Mouse (Mus musculus): Measurements from ENCODE around the gene Tmed2. TPM values are rescaled to one million over a fixed set of nuclear protein-coding genes. Genes with fewer than 3 reads are reported as not detected.

The Tmed2 gene
- polyA plus RNA-seq, 1 experiment from 2014 or later = 649 TPM

GRCm38 (mm10) chr5:124500573-124500972 lies 39.9 kb upstream of the Tmed2 start:
- WGBS = 92% methylated on average over 3 of the region's 3 CpGs
- Histone ChIP-seq H3K4me3 (ENCODE audit: low read length) (no peak overlapping the region), H3K36me3 (ENCODE audit: control insufficient read depth, insufficient read depth, low read length) (peaks cover 7% of the 10 kb centered on the region; the same call in 1 of the 2 replicates), H3K4me2 (ENCODE audit: low read depth, low read length) (no peak overlapping the region), H3K27me3 (replicated peaks; ENCODE audit: control insufficient read depth, insufficient read depth, low read length) (no peaks in the 10 kb centered on the region), H3K9me3 (ENCODE audit: control insufficient read depth, low read length) (no peaks in the 10 kb centered on the region), H3K4me1 (ENCODE audit: control insufficient read depth, insufficient read depth, low read length) (peaks cover 2% of the 10 kb centered on the region; the same call in 1 of the 2 replicates), H3K9ac (ENCODE audit: low read depth, low read length) (no peak overlapping the region), H3K27ac (ENCODE audit: low read length) (no peak overlapping the region)
- no peak for ATAC-seq

DNA sequence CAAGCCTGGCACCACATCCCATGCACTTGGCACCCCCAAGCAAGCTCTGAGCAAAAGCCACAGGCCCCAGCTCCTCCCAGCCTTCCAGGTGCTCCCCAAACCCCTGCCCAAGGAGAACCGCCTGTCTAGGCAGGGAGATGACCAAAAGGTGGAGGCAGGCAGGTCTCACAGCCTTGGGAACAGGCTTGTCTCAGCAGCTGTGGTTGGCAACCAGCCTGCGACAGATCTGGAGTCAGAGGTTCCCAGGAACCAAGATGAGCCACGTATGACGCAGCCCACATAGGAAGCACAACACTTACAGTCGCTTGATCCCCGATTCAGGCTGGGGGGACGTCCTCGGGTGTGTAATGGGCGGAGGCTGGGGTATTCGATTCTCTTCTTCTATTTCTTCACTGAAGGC lies 39.0 kb upstream of the Tmed2 start:
- H3K4me2 ChIP-seq (ENCODE audit: low read depth, low read length) = no peak overlapping the region
- H3K27me3 ChIP-seq (replicated peaks; ENCODE audit: control insufficient read depth, insufficient read depth, low read length) = no peaks in the 10 kb centered on the region
- H3K9me3 ChIP-seq (ENCODE audit: control insufficient read depth, low read length) = no peaks in the 10 kb centered on the region
- no peak overlapping the region for H3K4me3 ChIP-seq (ENCODE audit: low read length)
- H3K9ac ChIP-seq (ENCODE audit: low read depth, low read length) = no peak overlapping the region
- H3K36me3 ChIP-seq (ENCODE audit: control insufficient read depth, insufficient read depth, low read length) = peaks cover 7% of the 10 kb centered on the region; the same call in 1 of the 2 replicates
- peaks cover 8% of the 10 kb centered on the region; the same call in 1 of the 2 replicates for H3K4me1 ChIP-seq (ENCODE audit: control insufficient read depth, insufficient read depth, low read length)
- no peak for ATAC-seq
- no peak overlapping the region for H3K27ac ChIP-seq (ENCODE audit: low read length)
- 91% methylated on average over 10 of the region's 10 CpGs for WGBS

DNA sequence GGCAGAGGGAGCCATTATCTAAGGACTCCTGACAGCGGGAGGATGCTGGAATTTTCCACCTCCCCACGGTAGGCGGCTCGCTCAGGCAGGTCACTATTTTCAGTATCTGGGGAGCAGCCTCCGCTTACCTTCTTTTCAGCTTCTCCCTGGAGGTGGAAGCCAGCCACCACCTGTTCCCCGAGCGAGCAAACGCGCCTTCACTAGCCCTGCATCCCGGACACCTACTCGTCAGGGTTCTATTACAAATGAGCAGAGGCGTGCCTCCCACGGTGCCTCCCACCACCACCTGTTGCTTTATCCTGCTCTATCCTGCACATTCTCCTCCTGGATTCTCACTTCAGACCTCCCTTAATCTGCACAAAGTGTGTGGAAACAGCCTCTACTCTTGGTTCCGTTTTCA lies 36.8 kb upstream of the Tmed2 start:
- Histone ChIP-seq H3K4me1 (ENCODE audit: control insufficient read depth, insufficient read depth, low read length) (peaks cover 11% of the 10 kb centered on the region; the same call in 1 of the 2 replicates), H3K27me3 (replicated peaks; ENCODE audit: control insufficient read depth, insufficient read depth, low read length) (no peaks in the 10 kb centered on the region), H3K27ac (ENCODE audit: low read length) (no peak overlapping the region), H3K9ac (ENCODE audit: low read depth, low read length) (no peak overlapping the region), H3K4me2 (ENCODE audit: low read depth, low read length) (no peak overlapping the region), H3K9me3 (ENCODE audit: control insufficient read depth, low read length) (no peaks in the 10 kb centered on the region), H3K36me3 (ENCODE audit: control insufficient read depth, insufficient read depth, low read length) (0 out of 2 replicates have a peak, but pooled peaks cover 7% of the 10 kb centered on the region), H3K4me3 (ENCODE audit: low read length) (no peak overlapping the region)
- 69% methylated on average over 14 of the region's 14 CpGs for WGBS
- no peak for ATAC-seq

GRCm38 (mm10) chr5:124505235-124505634 lies 35.3 kb upstream of the Tmed2 start:
- 0 out of 2 replicates have a peak, but pooled peaks cover 7% of the 10 kb centered on the region for H3K36me3 ChIP-seq (ENCODE audit: control insufficient read depth, insufficient read depth, low read length)
- H3K9ac ChIP-seq (ENCODE audit: low read depth, low read length) = no peak overlapping the region
- no peak overlapping the region for H3K27ac ChIP-seq (ENCODE audit: low read length)
- H3K4me1 ChIP-seq (ENCODE audit: control insufficient read depth, insufficient read depth, low read length) = peaks cover 15% of the 10 kb centered on the region
- no peak overlapping the region for H3K4me2 ChIP-seq (ENCODE audit: low read depth, low read length)
- no peak overlapping the region for H3K4me3 ChIP-seq (ENCODE audit: low read length)
- no peaks in the 10 kb centered on the region for H3K27me3 ChIP-seq (replicated peaks; ENCODE audit: control insufficient read depth, insufficient read depth, low read length)
- WGBS = 71% methylated on average over 4 of the region's 4 CpGs
- ATAC-seq = peak; percentile 63
- no peaks in the 10 kb centered on the region for H3K9me3 ChIP-seq (ENCODE audit: control insufficient read depth, low read length)

DNA sequence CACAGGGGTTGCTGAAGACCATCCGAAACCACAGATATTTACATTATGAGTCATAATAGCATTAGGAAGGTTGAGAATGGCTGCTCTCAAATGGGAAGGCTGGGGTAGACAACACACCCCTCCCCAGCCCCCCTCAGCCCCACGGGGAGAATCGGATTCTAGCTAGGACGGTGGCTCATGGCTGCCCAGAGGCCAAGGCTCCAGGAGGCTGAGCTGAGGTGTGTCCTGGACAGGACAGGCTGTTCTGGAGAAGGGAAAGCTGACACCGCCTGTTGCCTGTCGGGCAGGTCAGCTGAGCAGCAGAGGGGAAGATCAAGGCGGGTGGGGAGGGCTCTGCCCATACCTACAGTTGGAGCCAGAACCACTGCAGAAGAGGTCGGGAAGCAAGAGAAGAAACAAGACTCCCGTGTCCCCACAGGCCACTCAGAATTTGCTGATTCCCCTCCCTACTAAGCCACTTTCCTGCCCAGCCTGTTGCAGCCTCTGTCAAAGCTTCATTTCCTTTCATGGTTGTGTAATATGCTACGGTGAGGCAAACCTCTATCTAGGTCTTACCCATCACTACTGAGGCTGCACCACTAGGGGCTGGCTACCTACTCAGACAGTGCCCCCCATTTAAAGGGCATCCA lies 33.6 kb upstream of the Tmed2 start:
- Histone ChIP-seq H3K4me1 (ENCODE audit: control insufficient read depth, insufficient read depth, low read length) (peaks cover 15% of the 10 kb centered on the region), H3K9ac (ENCODE audit: low read depth, low read length) (peak overlapping the region; percentile 33; the same call in 1 of the 2 replicates), H3K4me2 (ENCODE audit: low read depth, low read length) (no peak overlapping the region), H3K4me3 (ENCODE audit: low read length) (no peak overlapping the region), H3K27me3 (replicated peaks; ENCODE audit: control insufficient read depth, insufficient read depth, low read length) (no peaks in the 10 kb centered on the region), H3K9me3 (ENCODE audit: control insufficient read depth, low read length) (no peaks in the 10 kb centered on the region), H3K27ac (ENCODE audit: low read length) (no peak overlapping the region), H3K36me3 (ENCODE audit: control insufficient read depth, insufficient read depth, low read length) (0 out of 2 replicates have a peak, but pooled peaks cover 7% of the 10 kb centered on the region)
- 41% methylated on average over 10 of the region's 10 CpGs for WGBS
- ATAC-seq = 0 out of 2 replicates have a peak, but pooled peaks have one; percentile 29

DNA sequence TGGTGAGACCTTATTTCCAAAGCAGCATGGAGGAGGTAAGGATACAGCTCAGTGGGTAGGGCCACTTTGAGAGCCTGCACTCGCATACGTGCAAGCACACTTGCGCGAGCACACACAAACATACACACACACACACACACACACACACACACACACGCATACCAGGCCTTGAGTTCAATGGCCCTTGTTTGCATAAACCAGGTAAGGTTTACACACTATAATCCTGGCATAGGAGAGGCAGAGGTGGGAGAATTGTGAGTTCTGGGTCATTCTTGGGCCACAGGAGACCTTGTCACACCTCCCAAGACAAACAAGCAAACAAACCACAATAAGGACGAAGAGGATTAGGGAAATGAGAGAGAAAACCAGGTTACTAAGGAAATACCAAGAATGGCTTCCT lies 31.3 kb upstream of the Tmed2 start:
- Histone ChIP-seq H3K4me3 (ENCODE audit: low read length) (no peak overlapping the region), H3K9me3 (ENCODE audit: control insufficient read depth, low read length) (no peaks in the 10 kb centered on the region), H3K36me3 (ENCODE audit: control insufficient read depth, insufficient read depth, low read length) (no peaks in the 10 kb centered on the region), H3K27me3 (replicated peaks; ENCODE audit: control insufficient read depth, insufficient read depth, low read length) (no peaks in the 10 kb centered on the region), H3K4me1 (ENCODE audit: control insufficient read depth, insufficient read depth, low read length) (peaks cover 15% of the 10 kb centered on the region), H3K4me2 (ENCODE audit: low read depth, low read length) (no peak overlapping the region), H3K9ac (ENCODE audit: low read depth, low read length) (no peak overlapping the region), H3K27ac (ENCODE audit: low read length) (no peak overlapping the region)
- WGBS = 80% methylated on average over 6 of the region's 6 CpGs
- no peak for ATAC-seq

DNA sequence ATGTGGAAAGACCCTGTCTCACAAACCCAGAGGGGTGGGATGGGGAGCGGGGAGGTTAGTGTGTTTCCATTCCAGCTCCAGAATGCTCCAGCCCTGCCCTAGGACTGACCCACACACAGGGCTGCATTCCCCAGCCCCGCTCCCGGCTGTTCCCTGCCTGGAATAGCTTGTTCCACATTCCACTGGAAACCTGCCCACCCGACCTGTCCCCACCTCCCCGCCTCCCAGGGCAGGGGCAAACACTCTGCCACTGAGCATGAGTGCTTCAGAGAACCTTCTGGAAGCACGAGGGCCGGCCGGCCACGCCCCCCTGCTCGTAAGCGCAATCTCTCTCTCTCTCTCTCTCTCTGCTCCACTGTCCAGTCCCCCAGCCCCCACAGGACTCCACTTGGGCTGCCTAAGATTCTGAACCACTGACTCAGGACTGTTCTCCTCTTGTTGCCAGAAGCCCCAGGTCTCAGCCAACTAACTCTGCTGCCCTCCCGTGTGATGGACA lies 30.7 kb upstream of the Tmed2 start:
- Histone ChIP-seq H3K27ac (ENCODE audit: low read length) (no peak overlapping the region), H3K9ac (ENCODE audit: low read depth, low read length) (no peak overlapping the region), H3K27me3 (replicated peaks; ENCODE audit: control insufficient read depth, insufficient read depth, low read length) (no peaks in the 10 kb centered on the region), H3K4me1 (ENCODE audit: control insufficient read depth, insufficient read depth, low read length) (peaks cover 15% of the 10 kb centered on the region), H3K9me3 (ENCODE audit: control insufficient read depth, low read length) (no peaks in the 10 kb centered on the region), H3K4me2 (ENCODE audit: low read depth, low read length) (no peak overlapping the region), H3K36me3 (ENCODE audit: control insufficient read depth, insufficient read depth, low read length) (no peaks in the 10 kb centered on the region), H3K4me3 (ENCODE audit: low read length) (no peak overlapping the region)
- peak; percentile 26 for ATAC-seq
- 55% methylated on average over 12 of the region's 12 CpGs for WGBS

GRCm38 (mm10) chr5:124510536-124511050 lies 29.9 kb upstream of the Tmed2 start:
- no peak overlapping the region for H3K4me2 ChIP-seq (ENCODE audit: low read depth, low read length)
- no peak for ATAC-seq
- no peaks in the 10 kb centered on the region for H3K27me3 ChIP-seq (replicated peaks; ENCODE audit: control insufficient read depth, insufficient read depth, low read length)
- H3K36me3 ChIP-seq (ENCODE audit: control insufficient read depth, insufficient read depth, low read length) = no peaks in the 10 kb centered on the region
- H3K4me1 ChIP-seq (ENCODE audit: control insufficient read depth, insufficient read depth, low read length) = peaks cover 15% of the 10 kb centered on the region
- no peaks in the 10 kb centered on the region for H3K9me3 ChIP-seq (ENCODE audit: control insufficient read depth, low read length)
- H3K27ac ChIP-seq (ENCODE audit: low read length) = no peak overlapping the region
- WGBS = 94% methylated on average over 10 of the region's 10 CpGs
- H3K4me3 ChIP-seq (ENCODE audit: low read length) = no peak overlapping the region
- no peak overlapping the region for H3K9ac ChIP-seq (ENCODE audit: low read depth, low read length)

- no peaks in the 10 kb centered on the region for H3K27me3 ChIP-seq (replicated peaks; ENCODE audit: control insufficient read depth, insufficient read depth, low read length)
- no peaks in the 10 kb centered on the region for H3K36me3 ChIP-seq (ENCODE audit: control insufficient read depth, insufficient read depth, low read length)
- WGBS = 83% methylated on average over 5 of the region's 5 CpGs
Measured at GRCm38 (mm10) chr5:124515789-124516188, 24.7 kb upstream of the Tmed2 start.

More at GRCm38 (mm10) chr5:124515789-124516188, 24.7 kb upstream of the Tmed2 start:
- no peak for ATAC-seq
- no peak overlapping the region for H3K27ac ChIP-seq (ENCODE audit: low read length)
- H3K4me3 ChIP-seq (ENCODE audit: low read length) = no peak overlapping the region
- H3K9ac ChIP-seq (ENCODE audit: low read depth, low read length) = no peak overlapping the region
- no peaks in the 10 kb centered on the region for H3K4me1 ChIP-seq (ENCODE audit: control insufficient read depth, insufficient read depth, low read length)
- H3K4me2 ChIP-seq (ENCODE audit: low read depth, low read length) = no peak overlapping the region
- no peaks in the 10 kb centered on the region for H3K9me3 ChIP-seq (ENCODE audit: control insufficient read depth, low read length)

Measured in intestine, embryonic 16.5 days (tissue).